Mouse (Mus musculus) neural tube, embryonic 14.5 days (tissue): ENCODE results near the gene Rph3a. TPM values are rescaled to one million over a fixed set of nuclear protein-coding genes. Genes with fewer than 3 reads are reported as not detected.
A peak's percentile ranks its signal among the peaks of the same experiment; 100 is the strongest.

Experiments
- ATAC-seq: fragments of 200-750 bp; cut with Nextera tagmentation; 2 replicates; pipeline ENCODE4 v1.8.0; 2017; ENCODE audit warnings: low read depth, mild to moderate bottlenecking, moderate TSS enrichment, moderate library complexity
- H3K27ac ChIP-seq: fragments of 300-500 bp; sonication (generic); 2 replicates; pipeline ENCODE4 v1.5.1; 2014; ENCODE audit warnings: low read depth, mild to moderate bottlenecking, control low read depth, low read length, moderate library complexity, mixed read lengths
- H3K27me3 ChIP-seq: fragments of 300-500 bp; sonication (generic); 2 replicates; pipeline ENCODE4 v1.6.1; 2014; ENCODE audit warnings: low read length; ENCODE audit not compliant: control insufficient read depth, insufficient read depth
- H3K36me3 ChIP-seq: fragments of 300-500 bp; sonication (generic); 2 replicates; pipeline ENCODE4 v1.6.1; 2014; ENCODE audit warnings: low read length, mixed read lengths; ENCODE audit not compliant: control insufficient read depth, insufficient read depth
- H3K4me1 ChIP-seq: fragments of 300-500 bp; sonication (generic); 2 replicates; pipeline ENCODE4 v1.6.1; 2014; ENCODE audit warnings: low read length; ENCODE audit not compliant: control insufficient read depth, insufficient read depth
- H3K4me2 ChIP-seq: fragments of 300-500 bp; sonication (generic); 2 replicates; pipeline ENCODE4 v1.6.1; 2014; ENCODE audit warnings: mild to moderate bottlenecking, low read depth, low read length, control low read depth
- H3K4me3 ChIP-seq: fragments of 300-500 bp; sonication (generic); 2 replicates; pipeline ENCODE4 v1.5.1; 2014; ENCODE audit warnings: low read depth, low read length, control low read depth, mixed read lengths
- H3K9ac ChIP-seq: fragments of 300-500 bp; sonication (generic); replicated peaks from 2 replicates; pipeline ENCODE4 v1.6.1; 2014; ENCODE audit warnings: low read depth, mild to moderate bottlenecking, control low read depth, low read length, mixed read lengths
- H3K9me3 ChIP-seq: fragments of 300-500 bp; sonication (generic); 2 replicates; pipeline ENCODE4 v1.6.1; 2016; ENCODE audit warnings: low read length; ENCODE audit not compliant: control insufficient read depth
- WGBS: fragments of 180-500 bp; shearing (Covaris S2); extraction: QIAGEN DNeasy Blood & Tissue Kit; methylation state at CpG from one replicate; pipeline ENCODE4 v1.1.7; 2014; 5-methylcytosine and 5-hydroxymethylcytosine counted together
- polyA plus RNA-seq: library from polyadenylated mRNA; unstranded; fragments of >200 nt; fragmentation: Nextera tagmentation; extraction: Ambion mirVana; gene quantifications from 2 replicates; pipeline ENCODE4 v1.2.1, GENCODE M21; 2014

Gene Rph3a
- polyA plus RNA-seq, 1 experiment from 2014 or later: 20.0 TPM

DNA sequence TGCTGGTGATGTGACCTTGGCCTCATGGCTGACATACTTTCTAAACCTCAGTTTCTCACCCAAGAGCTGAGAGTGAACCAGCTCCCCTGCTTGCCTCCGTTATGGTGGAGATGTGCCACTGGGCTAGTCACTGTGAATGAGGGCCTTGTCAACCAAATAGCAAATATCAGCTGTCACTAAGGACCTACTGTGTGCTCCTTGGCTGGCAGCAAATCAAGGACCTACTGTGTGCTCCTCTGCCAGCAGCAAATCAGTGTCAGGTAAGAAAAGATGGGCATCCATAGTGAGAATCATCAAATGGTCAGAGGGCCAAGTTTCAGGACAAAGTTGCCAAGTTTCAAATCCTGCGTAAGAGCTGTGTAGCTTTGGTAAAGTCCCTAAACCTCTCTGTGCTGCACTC lies 4.6 kb upstream of the Rph3a start:
- Histone ChIP-seq H3K4me1 (peaks cover 3% of the 10 kb centered on the region), H3K36me3 (no peaks in the 10 kb centered on the region), H3K4me3 (no peak overlapping the region), H3K9me3 (no peaks in the 10 kb centered on the region), H3K9ac (no peak overlapping the region), H3K27ac (no peak overlapping the region), H3K27me3 (no peaks in the 10 kb centered on the region), H3K4me2 (no peak overlapping the region)
- WGBS: 95% methylated on average over 2 of the region's 2 CpGs
- ATAC-seq: no peak

DNA sequence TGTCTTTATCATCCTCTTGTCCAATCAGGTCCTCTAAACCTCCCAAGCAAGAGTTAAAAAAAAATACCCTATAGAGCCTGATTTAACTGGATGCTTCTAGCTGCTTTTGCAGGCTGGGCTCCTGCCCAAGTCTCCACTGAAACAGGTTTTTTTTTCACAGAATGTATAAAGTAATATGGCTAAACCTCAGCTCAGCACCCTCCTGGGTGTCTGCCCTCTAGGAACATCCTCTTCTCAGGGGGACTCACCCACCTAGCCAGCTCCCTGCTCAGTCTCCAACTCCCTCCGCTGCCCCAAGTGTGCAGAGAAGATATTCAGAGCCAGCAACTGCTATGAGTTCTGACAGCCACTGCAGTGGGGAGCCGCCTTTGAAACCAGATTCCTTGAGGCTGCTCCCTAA lies 2.1 kb upstream of the Rph3a start:
- no peaks in the 10 kb centered on the region for H3K36me3 ChIP-seq
- no peak overlapping the region for H3K4me3 ChIP-seq
- H3K9ac ChIP-seq: no peak overlapping the region
- H3K4me1 ChIP-seq: peaks cover 19% of the 10 kb centered on the region
- H3K4me2 ChIP-seq: no peak overlapping the region
- H3K27ac ChIP-seq: no peak overlapping the region
- WGBS: 19% methylated on average over 2 of the region's 2 CpGs
- ATAC-seq: no peak
- no peaks in the 10 kb centered on the region for H3K27me3 ChIP-seq
- H3K9me3 ChIP-seq: no peaks in the 10 kb centered on the region

DNA sequence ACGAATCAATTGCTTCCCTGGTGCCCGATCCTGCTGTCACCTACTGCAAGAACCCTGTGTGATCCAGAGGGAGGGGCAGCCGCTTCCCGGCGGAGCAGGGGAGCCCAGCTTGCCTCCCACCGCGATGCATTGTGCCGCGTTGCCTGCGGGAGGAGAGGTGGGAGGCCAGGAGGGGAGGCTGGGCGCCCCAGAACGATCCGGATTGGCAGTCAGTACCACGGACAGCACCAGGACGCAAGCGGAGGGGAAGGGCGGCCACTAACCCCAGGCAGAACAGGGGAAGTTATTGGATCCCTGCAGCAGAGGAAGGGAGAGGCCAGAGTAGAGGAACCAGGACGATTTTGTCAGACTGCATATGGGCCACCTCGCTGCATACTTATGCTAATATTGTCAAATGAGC lies 486 bp downstream of the Rph3a start:
- 2% methylated on average over 19 of the region's 19 CpGs for WGBS
- H3K4me3 ChIP-seq: peak overlapping the region; percentile 30
- no peak overlapping the region for H3K27ac ChIP-seq
- H3K4me2 ChIP-seq: peak overlapping the region; percentile 54
- peak overlapping the region; percentile 42 for H3K9ac ChIP-seq
- peaks cover 19% of the 10 kb centered on the region for H3K4me1 ChIP-seq
- no peaks in the 10 kb centered on the region for H3K9me3 ChIP-seq
- H3K36me3 ChIP-seq: no peaks in the 10 kb centered on the region
- no peaks in the 10 kb centered on the region for H3K27me3 ChIP-seq
- ATAC-seq: no peak

DNA sequence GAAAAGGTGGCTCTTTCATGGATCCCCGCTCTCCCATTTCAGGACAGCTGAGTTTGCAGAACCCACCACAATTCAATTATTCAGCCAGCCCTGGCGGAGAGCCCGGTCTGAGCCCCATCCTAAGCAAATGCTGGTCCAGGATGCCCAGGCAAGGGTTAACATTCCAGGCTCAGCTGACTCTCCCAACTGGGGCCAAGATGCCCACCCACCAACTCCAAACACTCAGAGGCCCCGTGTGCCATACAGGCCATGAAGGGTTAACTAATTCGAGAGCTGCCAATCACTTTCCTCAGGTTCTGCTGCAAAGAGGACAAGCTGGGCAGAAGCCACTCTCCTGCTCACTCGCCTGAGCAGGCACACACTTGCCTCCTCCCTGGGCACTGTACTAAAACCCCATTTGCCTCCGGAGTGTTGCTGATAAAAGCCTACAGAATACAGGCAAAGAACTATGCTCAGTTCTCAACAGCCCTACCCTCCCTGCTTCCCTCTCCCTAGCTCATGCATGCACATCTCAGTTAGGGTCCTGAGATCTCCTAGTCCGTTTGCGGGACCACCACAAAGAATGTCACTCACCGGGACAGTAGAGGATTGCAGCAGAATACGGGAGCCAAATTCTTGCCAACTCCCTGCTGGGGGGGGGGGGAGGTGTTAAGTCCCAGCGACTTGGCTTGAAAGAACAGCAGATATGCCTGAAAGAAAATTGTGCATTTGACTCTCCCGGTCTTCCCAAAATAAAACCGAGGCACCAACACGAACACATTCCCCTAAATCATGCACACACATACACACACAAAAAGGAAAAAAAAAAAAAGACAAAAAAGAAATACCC lies 1.3 kb downstream of the Rph3a start:
- Histone ChIP-seq H3K27ac (no peak overlapping the region), H3K9ac (peak overlapping the region; percentile 42; the same call in 1 of the 2 replicates), H3K9me3 (no peaks in the 10 kb centered on the region), H3K4me3 (peak overlapping the region; percentile 30), H3K4me1 (peaks cover 19% of the 10 kb centered on the region), H3K36me3 (no peaks in the 10 kb centered on the region), H3K27me3 (no peaks in the 10 kb centered on the region), H3K4me2 (peak overlapping the region; percentile 54)
- ATAC-seq: no peak
- 6% methylated on average over 15 of the region's 15 CpGs for WGBS

DNA sequence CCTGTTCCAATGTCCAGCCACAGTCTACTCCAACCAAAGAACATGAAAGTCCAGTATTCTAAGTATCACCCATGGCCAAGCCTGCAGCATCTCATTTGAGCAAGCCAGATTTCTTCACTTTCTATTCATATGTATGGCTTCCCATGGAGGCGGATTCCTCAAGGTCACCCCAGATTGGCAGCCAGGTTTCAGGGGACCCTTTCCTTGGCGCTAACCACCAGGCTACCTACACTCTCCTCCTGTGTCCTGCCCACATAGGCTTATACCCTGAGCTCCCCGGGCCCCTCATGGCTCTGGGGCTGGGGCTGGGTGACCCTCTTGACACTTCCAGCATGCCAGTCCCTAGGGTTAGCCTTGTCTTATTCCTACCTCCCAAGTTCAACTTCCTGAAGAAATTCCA lies 2.3 kb downstream of the Rph3a start:
- H3K4me1 ChIP-seq: peaks cover 19% of the 10 kb centered on the region
- H3K9me3 ChIP-seq: no peaks in the 10 kb centered on the region
- no peak overlapping the region for H3K9ac ChIP-seq
- no peaks in the 10 kb centered on the region for H3K27me3 ChIP-seq
- H3K4me2 ChIP-seq: no peak overlapping the region
- WGBS: 77% methylated on average over 3 of the region's 3 CpGs
- H3K27ac ChIP-seq: no peak overlapping the region
- H3K4me3 ChIP-seq: no peak overlapping the region
- no peak for ATAC-seq
- H3K36me3 ChIP-seq: no peaks in the 10 kb centered on the region

DNA sequence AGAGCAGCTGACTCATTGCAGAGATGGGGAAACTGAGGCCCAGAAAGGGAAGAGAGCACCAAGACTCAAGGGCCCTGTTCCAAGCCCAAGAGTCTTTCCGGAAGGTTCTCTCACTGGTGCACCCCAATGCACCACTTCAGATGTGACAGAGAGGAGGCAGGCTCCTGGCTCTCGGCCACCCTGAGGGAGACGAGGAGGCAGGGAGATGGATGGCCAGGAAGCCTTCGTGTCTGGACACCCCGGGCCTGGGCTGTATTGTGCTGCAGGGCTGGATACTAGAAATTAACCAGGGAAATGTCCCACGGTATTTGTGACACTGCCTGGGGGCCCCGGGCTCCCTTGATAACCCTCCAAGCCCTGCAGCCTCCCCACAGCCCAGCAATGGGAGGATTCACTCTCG lies 2.8 kb downstream of the Rph3a start:
- WGBS: 78% methylated on average over 8 of the region's 8 CpGs
- Histone ChIP-seq H3K4me2 (no peak overlapping the region), H3K9me3 (no peaks in the 10 kb centered on the region), H3K36me3 (no peaks in the 10 kb centered on the region), H3K9ac (no peak overlapping the region), H3K27ac (no peak overlapping the region), H3K27me3 (no peaks in the 10 kb centered on the region), H3K4me1 (peaks cover 19% of the 10 kb centered on the region), H3K4me3 (no peak overlapping the region)
- no peak for ATAC-seq

DNA sequence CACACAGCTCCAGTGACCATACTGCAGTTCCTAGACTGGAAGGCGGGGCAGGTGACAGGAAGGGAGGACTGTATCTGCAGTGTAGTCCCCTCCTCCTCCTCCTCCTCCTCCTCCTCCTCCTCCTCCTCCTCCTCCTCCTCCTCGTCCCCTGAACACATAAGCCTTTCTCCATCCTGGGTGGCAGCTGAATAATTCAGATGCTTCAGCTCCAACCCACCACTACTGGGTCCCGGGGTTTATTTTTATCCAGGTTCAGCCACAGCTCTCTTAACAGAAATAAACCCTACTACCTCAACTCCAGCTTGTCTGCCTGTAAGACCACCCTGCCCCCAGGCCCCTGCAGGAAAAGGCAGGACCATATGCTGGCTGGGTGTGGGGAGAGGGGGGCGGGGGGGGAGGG lies 3.7 kb downstream of the Rph3a start:
- H3K9me3 ChIP-seq: no peaks in the 10 kb centered on the region
- no peak overlapping the region for H3K4me2 ChIP-seq
- no peak overlapping the region for H3K4me3 ChIP-seq
- H3K9ac ChIP-seq: no peak overlapping the region
- no peaks in the 10 kb centered on the region for H3K36me3 ChIP-seq
- H3K27me3 ChIP-seq: no peaks in the 10 kb centered on the region
- ATAC-seq: no peak
- 57% methylated on average over 3 of the region's 4 CpGs for WGBS
- no peak overlapping the region for H3K27ac ChIP-seq
- peaks cover 19% of the 10 kb centered on the region for H3K4me1 ChIP-seq

DNA sequence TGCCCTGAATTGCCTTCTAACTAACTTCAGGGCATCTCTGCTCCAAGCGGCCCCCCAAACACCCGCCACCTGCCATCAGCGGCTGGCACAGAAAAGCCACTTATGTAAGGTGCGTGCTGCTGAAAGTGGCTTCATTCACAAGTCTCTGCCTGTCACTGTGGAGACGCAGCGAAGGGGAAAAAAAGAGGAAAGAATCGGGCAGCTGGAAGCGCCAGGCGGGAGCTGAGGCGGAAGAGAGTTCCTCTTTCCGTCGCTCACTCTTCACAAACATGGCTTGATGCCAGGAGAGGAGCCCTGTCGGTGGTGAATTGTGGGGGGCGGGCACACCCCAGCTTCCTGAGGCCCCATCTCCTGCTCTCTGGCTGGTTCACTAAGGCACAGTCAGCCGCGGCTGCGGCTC lies 6.1 kb downstream of the Rph3a start:
- H3K9me3 ChIP-seq: no peaks in the 10 kb centered on the region
- peaks cover 12% of the 10 kb centered on the region; the same call in 1 of the 2 replicates for H3K4me1 ChIP-seq
- ATAC-seq: no peak
- peak overlapping the region; percentile 29; the same call in 1 of the 2 replicates for H3K9ac ChIP-seq
- peak overlapping the region; percentile 37; the same call in 1 of the 2 replicates for H3K4me2 ChIP-seq
- H3K36me3 ChIP-seq: no peaks in the 10 kb centered on the region
- H3K27me3 ChIP-seq: no peaks in the 10 kb centered on the region
- H3K27ac ChIP-seq: no peak overlapping the region
- 13% methylated on average over 17 of the region's 17 CpGs for WGBS
- no peak overlapping the region for H3K4me3 ChIP-seq

DNA sequence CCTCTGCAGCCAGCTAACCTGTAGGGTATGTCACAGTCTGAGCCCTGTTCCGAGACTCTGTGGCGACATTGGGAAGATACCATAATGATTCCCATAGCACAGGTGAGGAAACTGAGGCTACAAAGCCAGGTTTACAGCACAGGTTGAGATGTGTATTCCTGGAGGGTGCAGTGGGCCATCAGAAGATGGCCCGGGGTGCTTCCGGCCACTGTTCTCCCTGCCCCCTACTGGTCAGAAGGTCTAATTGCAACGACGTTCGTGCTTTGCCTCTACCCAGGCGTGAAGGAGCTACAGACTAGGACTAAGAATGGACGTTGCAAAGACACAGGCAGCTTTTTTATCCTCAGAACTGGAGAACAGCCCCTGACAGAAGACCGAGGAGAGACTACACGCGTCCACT lies 10.3 kb downstream of the Rph3a start:
- no peak overlapping the region for H3K4me2 ChIP-seq
- H3K27me3 ChIP-seq: no peaks in the 10 kb centered on the region
- H3K27ac ChIP-seq: no peak overlapping the region
- H3K4me3 ChIP-seq: no peak overlapping the region
- 39% methylated on average over 12 of the region's 12 CpGs for WGBS
- H3K4me1 ChIP-seq: no peaks in the 10 kb centered on the region
- no peak for ATAC-seq
- H3K36me3 ChIP-seq: no peaks in the 10 kb centered on the region
- no peak overlapping the region for H3K9ac ChIP-seq
- H3K9me3 ChIP-seq: no peaks in the 10 kb centered on the region
